Mouse (Mus musculus) T-cell, adult 2 months (primary cell): ENCODE measurements around the gene Tpcn2.

ENCODE experiments used
- DNase-seq: peaks from one replicate; pipeline ENCODE4 v3.0.0; 2022; ENCODE audit warnings: low spot score

The Tpcn2 gene

GRCm38 (mm10) chr7:145205363-145205902 lies 78.4 kb downstream of the Tpcn2 start:
- no peak for DNase-seq

- no peak for DNase-seq
These were observed 84.1 kb downstream of the Tpcn2 start for GRCm38 (mm10) chr7:145199711-145200110.

GRCm38 (mm10) chr7:145198223-145198714 lies 85.5 kb downstream of the Tpcn2 start:
- no peak for DNase-seq

GRCm38 (mm10) chr7:145197711-145198110 lies 86.1 kb downstream of the Tpcn2 start:
- no peak for DNase-seq

- DNase-seq = no peak
These were observed 86.8 kb downstream of the Tpcn2 start for GRCm38 (mm10) chr7:145197042-145197441.

DNA sequence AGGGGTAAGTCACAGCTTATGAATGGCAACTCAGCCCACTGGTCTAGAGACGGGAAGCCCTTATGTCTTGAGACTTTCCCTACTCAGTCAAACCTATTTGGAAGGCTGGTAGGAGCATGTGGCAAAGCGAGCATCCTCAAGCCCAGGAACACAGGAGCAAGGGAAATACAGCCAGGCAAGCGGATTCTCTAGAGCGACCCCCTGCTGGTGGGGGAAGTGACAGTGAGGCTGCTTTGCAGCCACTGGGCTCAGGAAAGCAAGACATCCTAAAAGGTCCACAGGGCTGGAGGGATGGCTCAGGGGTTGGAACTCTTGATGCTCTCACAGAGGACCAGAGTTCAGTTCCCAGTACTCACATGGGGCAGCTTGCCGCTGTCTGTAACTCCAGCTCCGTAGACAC lies 87.5 kb downstream of the Tpcn2 start:
- no peak for DNase-seq

DNA sequence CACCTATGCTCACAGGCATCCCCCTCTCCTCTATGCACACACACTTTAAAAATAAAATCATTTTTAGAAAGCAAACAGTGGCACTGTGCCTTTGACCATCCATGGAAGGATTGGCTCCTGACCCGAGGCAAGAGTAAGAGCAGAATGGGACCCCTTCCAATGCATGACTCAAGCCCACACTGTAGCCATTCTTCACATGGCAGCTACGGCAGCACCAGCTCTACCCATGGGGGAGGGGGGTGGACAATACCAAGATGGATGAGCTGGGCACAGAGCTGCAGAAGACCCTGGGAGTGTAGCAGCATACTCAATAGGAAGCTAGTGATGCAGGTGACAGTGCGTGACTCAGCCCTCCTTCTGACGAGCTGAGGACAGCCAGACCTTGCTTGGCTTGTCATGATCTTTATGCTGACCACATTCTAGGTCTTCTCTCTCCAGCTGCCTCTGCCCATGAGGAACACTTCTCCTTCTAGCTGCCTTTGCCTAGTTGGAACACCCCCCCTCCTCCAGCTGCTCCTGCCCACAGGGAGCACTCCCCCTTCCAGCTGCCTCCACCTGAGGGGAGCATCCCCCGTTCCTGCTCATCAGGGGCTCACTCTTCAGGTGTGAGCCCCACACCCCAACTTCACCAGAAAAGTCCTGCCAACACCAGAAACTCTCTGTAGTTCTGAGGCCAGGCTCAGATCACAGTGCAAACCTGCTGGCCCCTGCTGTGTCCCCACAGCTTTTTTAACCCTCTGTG lies 88.5 kb downstream of the Tpcn2 start:
- DNase-seq = no peak

DNA sequence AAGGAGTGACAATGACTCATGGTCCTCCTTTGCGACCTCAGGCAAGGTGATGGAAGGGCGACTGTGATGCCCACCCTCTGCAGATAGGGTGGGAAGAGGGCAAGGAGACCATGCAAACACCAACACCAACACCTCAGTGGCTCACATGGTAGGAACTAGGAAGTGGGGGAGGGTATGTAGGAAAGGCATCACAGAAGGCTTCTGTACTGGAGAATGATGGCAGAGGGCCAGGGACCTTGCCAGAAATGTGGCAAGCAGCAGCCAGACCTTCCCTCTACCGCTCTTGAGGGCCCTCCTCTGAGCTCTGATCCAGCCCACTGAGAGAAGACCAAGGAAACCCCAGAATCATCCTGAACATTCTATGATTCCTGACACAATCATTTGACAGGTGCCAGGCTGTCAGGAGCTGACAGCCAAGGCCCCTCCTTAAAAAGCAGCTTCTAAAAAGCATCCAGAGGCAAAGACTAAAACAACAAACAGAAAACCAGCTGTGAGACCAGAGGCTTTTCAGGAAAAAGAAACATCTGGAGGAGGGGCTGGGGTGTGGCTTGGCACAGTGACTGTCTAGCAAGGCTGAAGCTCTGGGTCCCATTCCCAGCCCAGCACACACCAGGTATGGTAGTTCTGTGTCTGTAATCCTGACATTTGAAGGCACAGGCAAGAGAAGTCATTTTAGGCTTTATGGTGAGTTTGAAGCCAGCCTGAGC lies 89.2 kb downstream of the Tpcn2 start:
- DNase-seq = no peak

DNA sequence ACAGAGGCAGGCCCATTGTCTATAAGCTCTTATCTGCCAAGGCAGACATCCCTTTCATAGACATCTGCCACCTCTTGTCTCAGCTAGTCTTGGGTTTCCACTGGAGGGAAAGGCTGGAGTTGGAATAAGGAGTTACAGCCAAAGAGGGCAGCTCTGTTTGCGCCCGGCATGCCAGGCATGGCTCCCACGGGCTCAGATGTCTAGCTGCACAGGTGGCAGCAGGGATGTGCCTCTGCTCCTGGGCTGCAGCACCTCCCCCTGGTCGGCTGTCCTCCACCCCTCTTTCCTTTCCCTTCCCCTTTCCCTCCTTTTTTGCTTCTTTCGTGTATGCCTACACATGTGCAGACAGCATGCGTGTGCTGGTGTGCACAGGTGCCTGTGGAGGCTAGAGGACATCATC lies 91.0 kb downstream of the Tpcn2 start:
- no peak for DNase-seq

DNA sequence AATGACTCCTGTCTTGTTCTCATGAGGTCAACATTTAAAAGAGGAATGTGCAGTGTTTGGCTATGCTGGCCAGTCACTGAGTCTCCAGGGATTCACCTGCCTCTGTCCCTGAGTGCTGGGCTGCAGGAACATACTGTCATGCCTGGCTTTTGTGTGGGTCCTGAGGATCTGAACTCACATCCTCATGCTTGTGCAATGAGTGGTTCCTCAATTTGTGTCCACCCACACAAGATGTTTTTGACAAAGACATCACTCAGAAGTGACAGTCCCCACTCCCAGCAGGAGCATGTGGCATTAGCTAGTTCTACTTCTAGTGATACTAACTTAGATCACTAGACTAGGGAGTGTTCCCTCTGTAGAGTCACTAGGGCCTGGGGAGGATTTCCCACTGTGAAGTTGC lies 93.3 kb downstream of the Tpcn2 start:
- no peak for DNase-seq

DNA sequence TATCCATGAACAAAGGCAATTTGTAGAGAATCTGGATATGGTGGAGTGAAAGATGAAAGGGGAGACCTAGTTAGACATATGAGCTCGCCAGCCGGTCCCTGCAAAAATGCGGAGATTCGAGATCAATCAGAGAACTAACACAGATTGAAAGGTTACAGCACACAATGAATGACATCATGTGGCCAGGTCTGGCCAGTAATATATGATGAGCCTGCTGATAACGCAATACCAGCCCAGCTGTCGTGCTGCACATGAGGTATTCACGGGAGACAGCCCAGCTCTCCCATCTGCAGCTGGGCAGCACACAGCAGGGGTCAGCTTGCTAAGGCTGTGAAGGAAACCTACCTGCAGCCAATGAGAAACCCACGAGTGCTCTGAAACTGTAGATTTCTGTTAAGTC lies 94.5 kb downstream of the Tpcn2 start:
- no peak for DNase-seq

DNA sequence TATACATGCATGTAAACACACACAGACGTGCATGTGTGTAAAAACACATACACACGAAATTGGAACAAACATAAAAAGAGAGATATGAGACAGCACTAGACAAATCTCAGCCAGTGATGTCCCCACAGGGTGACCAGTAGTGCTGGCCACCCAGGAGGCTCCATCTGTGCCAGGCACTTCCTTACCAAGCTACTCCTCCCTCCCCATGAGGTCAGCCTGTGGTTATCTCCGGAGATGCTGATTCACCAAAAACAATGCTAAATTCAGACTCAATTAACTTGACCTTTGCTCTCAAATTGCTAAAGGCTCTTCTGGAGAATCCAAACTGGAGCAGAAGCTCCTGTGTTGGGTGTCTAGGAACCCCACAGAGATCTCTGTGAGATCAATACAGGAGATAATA lies 96.0 kb downstream of the Tpcn2 start:
- no peak for DNase-seq

DNA sequence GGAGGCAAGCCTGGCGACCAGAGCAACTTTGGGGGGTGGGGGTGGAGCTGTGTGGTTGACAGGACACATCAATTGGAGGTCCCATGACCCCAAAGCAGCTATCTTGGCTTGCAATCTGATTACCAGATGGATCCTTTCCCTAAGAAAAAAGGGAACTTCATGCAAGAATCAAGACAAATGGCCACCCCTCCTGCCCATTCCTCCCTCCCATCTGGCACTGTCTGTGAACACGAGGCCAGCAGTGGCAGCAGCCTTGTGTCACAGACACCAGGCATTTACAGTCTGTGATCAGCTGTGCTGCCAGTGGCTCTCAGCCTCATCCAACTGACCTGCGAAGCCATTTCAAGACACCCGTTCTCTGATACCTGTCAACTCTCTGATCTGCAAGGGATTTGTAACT lies 101.4 kb downstream of the Tpcn2 start:
- DNase-seq = no peak

- DNase-seq = no peak
These were observed 102.3 kb downstream of the Tpcn2 start for GRCm38 (mm10) chr7:145181376-145182034.

GRCm38 (mm10) chr7:145179691-145180091 lies 104.1 kb downstream of the Tpcn2 start:
- DNase-seq = no peak

- DNase-seq = no peak
These were observed 106.8 kb downstream of the Tpcn2 start for GRCm38 (mm10) chr7:145176750-145177589.

DNA sequence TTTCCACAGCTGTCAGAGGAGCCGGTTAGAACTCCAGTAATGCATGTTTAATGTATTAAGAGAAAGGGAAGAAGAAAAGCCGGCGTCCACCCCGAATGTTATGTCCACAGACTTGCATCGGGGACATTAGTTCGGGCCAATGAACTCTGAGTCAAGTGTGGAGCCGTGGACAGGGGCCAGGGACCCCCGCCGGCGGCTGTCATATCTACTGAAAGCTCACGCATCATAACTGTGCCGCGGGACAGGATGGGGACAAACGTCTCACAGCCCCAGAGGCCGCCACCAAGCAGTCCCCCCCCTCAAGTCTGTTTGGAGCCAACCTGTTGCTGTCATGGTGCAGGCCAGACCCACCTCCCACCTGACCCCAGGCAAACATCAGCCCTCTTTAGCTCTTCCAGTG lies 110.2 kb downstream of the Tpcn2 start:
- no peak for DNase-seq

GRCm38 (mm10) chr7:145173116-145173515 lies 110.7 kb downstream of the Tpcn2 start:
- no peak for DNase-seq

- no peak for DNase-seq
These were observed 114.1 kb downstream of the Tpcn2 start for GRCm38 (mm10) chr7:145169703-145170102.

DNA sequence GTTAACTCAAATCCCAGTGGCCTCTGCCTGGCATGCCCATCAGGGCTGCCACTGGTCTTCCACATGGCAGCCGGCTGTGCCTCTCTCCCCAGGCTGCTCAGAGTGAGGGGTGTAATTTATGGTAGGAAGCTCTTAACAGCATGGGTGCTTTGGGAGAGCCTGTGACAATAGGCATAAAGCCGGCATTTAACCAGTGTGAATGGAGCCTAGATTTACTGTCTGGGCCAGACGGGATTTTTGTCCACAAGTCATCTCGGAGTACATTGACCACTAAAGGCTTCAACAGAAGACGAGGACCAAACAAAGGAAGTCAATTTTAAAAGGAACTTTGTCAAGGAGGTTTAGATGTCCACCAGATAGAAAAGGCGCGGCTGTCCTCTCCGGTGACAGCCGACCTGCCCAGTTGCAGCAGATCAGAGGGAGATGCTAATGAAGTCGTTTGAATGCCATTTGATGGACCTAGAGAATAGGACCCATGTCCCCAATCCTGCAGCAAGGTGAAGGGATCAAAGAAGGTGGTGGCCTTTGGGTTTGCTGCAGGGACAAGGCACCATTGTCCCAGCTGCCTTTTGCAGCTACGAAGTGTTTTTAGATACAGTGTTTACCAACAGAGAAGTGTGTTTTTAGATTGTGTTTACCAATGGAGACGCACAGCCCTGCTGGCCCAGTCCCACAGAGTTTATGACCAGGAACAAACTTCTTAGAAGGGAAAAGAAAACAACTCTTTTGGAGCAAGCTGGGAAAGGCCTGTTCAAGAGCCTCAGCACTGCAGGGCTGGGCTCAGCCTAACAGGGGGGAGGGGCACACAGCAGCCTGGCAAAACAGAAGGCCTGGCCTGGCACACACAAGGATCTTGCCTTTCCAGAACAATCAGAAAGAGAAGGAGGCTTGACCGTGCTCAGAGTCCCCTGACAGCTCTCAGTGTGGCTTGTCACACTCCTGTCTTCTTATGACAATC lies 124.2 kb downstream of the Tpcn2 start:
- DNase-seq = no peak

DNA sequence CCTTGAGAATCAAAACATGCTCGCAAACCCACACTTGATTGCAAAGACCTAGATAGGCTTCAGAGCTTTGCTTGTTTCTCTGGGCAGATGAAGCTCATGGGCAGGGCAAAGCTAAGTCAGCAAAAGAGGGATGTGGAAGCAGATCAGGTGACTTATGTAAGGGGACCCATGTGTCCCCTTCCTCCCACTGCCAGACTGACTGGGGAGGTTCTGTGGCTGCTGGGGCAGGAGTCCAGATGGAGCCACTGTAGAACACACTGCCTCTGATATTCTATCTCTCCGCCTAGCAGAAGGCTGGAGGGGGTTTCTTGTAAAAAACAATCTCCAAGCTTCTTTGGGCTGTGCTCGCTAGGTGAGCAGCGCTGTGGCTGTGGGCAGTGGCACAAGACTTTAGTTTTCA lies 128.1 kb downstream of the Tpcn2 start:
- no peak for DNase-seq
